Mouse (Mus musculus) limb, embryonic 13.5 days (tissue): ENCODE measurements at regions not wholly inside any gene's neighbourhood (a gene's known extent, or its start where the extent isn't known, plus 50 kb on each side); places are given as distances from the start of the nearest gene placed in this dataset.

Source experiments
- ATAC-seq: fragments of 200-750 bp; cut with Nextera tagmentation; 2 replicates; pipeline ENCODE4 v1.8.0; 2017; ENCODE audit warnings: low read depth, moderate number of reproducible peaks, moderate TSS enrichment; ENCODE audit not compliant: low FRiP score
- H3K27ac ChIP-seq: fragments of 300-500 bp; sonication (generic); 2 replicates; pipeline ENCODE4 v1.5.1; 2015; ENCODE audit warnings: inconsistent platforms, mild to moderate bottlenecking, moderate library complexity
- H3K27me3 ChIP-seq: fragments of 300-500 bp; sonication (generic); 2 replicates; pipeline ENCODE4 v1.6.1; 2015; ENCODE audit warnings: mild to moderate bottlenecking, inconsistent platforms
- H3K36me3 ChIP-seq: fragments of 300-500 bp; sonication (generic); 2 replicates; pipeline ENCODE4 v1.6.1; 2015; ENCODE audit warnings: inconsistent platforms, mild to moderate bottlenecking, moderate library complexity
- H3K4me1 ChIP-seq: fragments of 300-500 bp; sonication (generic); 2 replicates; pipeline ENCODE4 v1.6.1; 2015; ENCODE audit warnings: inconsistent platforms
- H3K4me2 ChIP-seq: fragments of 300-500 bp; sonication (generic); replicated peaks from 2 replicates; pipeline ENCODE4 v1.6.1; 2015; ENCODE audit warnings: inconsistent platforms, mild to moderate bottlenecking, moderate library complexity
- H3K4me3 ChIP-seq: fragments of 300-500 bp; sonication (generic); 2 replicates; pipeline ENCODE4 v1.5.1; 2015; ENCODE audit warnings: moderate library complexity, mild to moderate bottlenecking, inconsistent platforms
- H3K9ac ChIP-seq: fragments of 300-500 bp; sonication (generic); 2 replicates; pipeline ENCODE4 v1.6.1; 2015; ENCODE audit warnings: mild to moderate bottlenecking, inconsistent platforms
- H3K9me3 ChIP-seq: fragments of 300-500 bp; sonication (generic); 2 replicates; pipeline ENCODE4 v1.6.1; 2016; ENCODE audit warnings: inconsistent platforms
- WGBS: fragments of 180-500 bp; shearing (Covaris S2); methylation state at CpG from one replicate; pipeline ENCODE4 v1.1.7; 2015; 5-methylcytosine and 5-hydroxymethylcytosine counted together

DNA sequence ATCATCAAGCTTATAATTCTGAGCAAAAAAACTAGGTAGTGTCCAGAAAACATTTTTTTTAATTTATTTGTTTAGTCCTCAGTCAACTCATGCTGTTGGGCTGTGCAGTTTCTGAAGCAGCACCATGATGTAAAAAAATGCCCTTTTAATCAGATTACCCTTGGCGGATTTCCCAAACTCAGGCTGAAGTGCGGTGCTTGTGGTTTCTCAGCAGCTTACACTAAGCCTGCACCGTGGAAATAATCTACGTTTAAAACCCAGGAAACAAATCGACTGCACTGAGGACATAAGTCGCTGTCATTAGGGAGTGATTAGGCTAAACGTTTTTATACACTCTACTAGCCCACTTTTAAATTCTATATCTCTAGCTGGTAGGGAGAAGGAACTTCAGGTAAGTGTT, 623.4 kb upstream of the Cypt12 start:
- Histone ChIP-seq H3K4me2 (no peak overlapping the region), H3K9me3 (no peaks in the 10 kb centered on the region), H3K27ac (no peak overlapping the region), H3K4me1 (no peaks in the 10 kb centered on the region), H3K27me3 (no peaks in the 10 kb centered on the region), H3K9ac (no peak overlapping the region), H3K36me3 (no peaks in the 10 kb centered on the region), H3K4me3 (no peak overlapping the region)
- ATAC-seq: no peak
- WGBS: 45% methylated on average over 7 of the region's 7 CpGs

DNA sequence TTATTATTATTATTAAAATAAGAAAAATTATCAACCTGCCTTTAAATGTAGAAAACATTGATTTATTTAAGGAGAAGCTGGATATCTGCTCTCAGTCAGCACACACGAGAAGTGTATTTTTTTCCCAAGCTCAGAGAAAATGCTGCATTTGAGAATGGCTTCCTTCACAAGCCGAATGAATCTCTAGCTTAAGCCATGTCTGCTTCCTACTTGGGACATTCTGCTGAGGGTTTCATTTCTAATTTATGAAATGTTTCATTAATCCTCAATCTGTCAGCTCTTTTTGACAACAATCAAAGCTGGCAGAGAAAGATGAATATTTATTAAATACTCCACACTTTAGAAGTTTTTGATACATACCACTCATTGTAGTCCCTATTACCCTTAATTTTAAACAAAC, 622.4 kb upstream of the Cypt12 start:
- Histone ChIP-seq H3K4me3 (no peak overlapping the region), H3K9ac (no peak overlapping the region), H3K27me3 (no peaks in the 10 kb centered on the region), H3K27ac (no peak overlapping the region), H3K4me1 (no peaks in the 10 kb centered on the region), H3K4me2 (no peak overlapping the region), H3K36me3 (no peaks in the 10 kb centered on the region), H3K9me3 (no peaks in the 10 kb centered on the region)
- ATAC-seq: no peak
- WGBS: 84% methylated on average over 2 of the region's 2 CpGs

DNA sequence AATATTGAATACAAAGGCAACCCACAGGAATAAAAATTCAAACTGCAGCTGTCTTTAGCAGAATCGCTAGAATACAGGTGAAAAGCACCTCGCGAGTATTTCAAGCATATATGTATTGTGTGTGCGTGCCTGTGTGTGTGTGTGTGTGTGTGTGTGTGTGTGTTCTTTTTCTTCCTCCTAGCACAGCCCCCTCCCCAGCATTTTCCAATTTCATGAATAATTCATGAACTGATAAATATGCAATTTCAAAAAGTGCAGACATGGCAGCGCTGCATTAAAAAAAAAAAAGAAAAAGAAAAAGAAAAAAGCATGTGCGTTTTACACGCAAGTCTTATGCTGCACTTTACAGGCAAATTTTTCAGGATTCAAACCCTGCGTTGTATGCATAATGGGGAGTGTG, 621.9 kb upstream of the Cypt12 start:
- H3K36me3 ChIP-seq: no peaks in the 10 kb centered on the region
- H3K4me3 ChIP-seq: no peak overlapping the region
- H3K9me3 ChIP-seq: no peaks in the 10 kb centered on the region
- H3K27ac ChIP-seq: no peak overlapping the region
- whole genome bisulfite sequencing: 93% methylated on average over 8 of the region's 8 CpGs
- H3K4me1 ChIP-seq: no peaks in the 10 kb centered on the region
- no peaks in the 10 kb centered on the region for H3K27me3 ChIP-seq
- ATAC-seq: no peak
- H3K4me2 ChIP-seq: no peak overlapping the region
- no peak overlapping the region for H3K9ac ChIP-seq

DNA sequence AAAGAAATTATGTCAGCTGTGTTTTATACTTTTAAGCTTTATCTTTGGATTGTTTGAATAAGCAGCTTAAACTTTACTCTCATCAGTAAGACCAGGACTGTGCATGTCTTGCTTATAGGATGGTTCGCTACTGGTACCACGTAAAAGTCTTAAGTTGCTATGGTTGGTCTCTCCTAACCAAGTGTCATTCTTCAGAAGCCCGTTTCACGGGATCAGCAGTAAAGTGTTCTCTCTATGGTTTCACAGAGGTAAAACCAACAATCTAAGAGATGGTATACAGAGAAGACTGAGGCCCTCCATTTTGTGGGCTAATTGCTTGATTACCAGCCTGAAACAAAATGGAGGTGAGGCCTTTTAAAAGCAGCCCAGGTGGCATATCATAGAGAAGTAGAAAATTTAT, 621.4 kb upstream of the Cypt12 start:
- Histone ChIP-seq H3K36me3 (no peaks in the 10 kb centered on the region), H3K27me3 (no peaks in the 10 kb centered on the region), H3K27ac (no peak overlapping the region), H3K9ac (no peak overlapping the region), H3K4me2 (no peak overlapping the region), H3K4me1 (no peaks in the 10 kb centered on the region), H3K9me3 (no peaks in the 10 kb centered on the region), H3K4me3 (no peak overlapping the region)
- WGBS: 86% methylated on average over 4 of the region's 4 CpGs
- no peak for ATAC-seq

DNA sequence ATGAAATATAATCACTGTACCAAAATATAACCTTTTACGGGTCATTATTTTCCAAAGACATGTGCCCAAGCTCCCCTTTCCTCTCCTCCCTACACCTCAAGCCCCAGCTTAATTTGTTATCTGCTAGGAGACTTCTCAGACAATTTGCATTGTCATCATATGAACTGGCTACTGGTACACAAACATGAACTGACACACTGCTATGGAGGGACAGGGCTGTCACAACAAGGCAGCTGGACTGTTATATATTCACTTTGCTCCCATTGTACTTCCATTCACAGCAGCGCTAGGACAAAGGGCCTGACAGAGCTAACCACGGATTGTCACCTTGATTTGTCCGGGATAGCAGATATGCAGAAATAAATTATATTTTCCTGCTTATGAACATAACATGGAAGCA, 620.5 kb upstream of the Cypt12 start:
- ATAC-seq: no peak
- Histone ChIP-seq H3K9ac (no peak overlapping the region), H3K4me1 (no peaks in the 10 kb centered on the region), H3K27ac (no peak overlapping the region), H3K36me3 (no peaks in the 10 kb centered on the region), H3K27me3 (no peaks in the 10 kb centered on the region), H3K4me3 (no peak overlapping the region), H3K9me3 (no peaks in the 10 kb centered on the region), H3K4me2 (no peak overlapping the region)
- 92% methylated on average over 4 of the region's 4 CpGs for WGBS

DNA sequence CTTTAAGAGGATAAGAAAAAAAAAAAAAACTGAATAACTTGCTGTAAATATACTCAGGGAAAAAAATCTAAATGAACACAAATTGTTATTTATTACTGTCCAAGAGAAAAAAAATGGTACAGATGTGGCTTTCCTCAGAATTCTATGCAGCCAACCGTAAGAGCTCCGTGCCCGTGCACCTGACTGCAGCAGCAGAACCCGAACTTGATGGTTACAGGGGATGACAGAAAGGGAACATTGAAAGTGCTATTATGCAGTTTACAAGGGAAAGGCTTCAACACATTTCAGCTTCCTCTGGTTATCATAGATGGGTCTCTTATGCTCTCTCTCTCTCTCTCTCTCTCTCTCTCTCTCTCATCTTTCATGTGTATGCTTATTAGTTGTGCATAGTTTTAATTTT, 618.8 kb upstream of the Cypt12 start:
- Histone ChIP-seq H3K9me3 (no peaks in the 10 kb centered on the region), H3K27me3 (no peaks in the 10 kb centered on the region), H3K4me3 (no peak overlapping the region), H3K9ac (no peak overlapping the region), H3K4me2 (no peak overlapping the region), H3K27ac (no peak overlapping the region), H3K4me1 (no peaks in the 10 kb centered on the region), H3K36me3 (no peaks in the 10 kb centered on the region)
- WGBS: 81% methylated on average over 4 of the region's 4 CpGs
- ATAC-seq: no peak

DNA sequence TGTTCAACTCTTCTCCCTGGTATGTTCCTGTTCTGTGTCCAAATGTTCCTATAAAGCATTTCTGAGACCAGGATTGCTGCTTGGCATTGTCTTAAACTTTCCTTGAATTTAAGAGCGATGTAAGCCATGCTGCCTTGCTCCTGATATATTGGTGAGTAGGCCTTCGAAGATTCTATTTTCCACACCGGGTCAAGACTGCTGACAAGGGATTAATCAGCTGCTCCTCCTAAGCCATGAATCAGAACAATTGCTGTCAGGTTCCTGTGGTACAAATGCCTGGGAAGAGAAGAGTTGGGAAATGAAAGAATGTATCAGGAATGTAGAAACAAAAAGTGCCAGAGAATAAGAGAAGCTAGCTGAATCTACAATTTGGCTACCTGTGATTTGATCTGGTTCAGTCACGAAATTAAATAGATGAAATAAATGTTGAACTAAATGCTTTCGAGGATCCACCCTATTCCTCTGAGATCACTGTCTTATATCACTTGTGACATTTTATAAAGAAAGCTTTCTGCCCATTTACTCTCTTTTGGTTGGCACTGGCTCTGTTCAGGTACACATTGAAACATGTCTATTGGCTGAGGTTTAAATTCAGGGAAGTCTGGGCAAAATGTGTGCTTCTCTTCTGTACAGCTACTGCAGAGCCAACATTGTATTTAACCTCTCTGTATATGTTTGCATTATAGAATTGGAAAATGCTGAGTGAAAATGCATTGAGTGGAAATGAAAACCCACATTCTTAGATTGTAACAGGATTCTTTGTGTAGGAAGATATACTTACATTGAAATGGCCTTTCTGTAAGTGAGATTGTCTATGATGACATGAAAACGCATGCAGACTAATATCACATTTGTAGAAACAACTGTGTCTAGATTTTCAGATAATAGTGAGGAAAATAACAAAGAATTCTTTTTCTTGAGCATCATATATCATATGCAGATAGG, 617.5 kb upstream of the Cypt12 start:
- no peak overlapping the region for H3K27ac ChIP-seq
- H3K4me1 ChIP-seq: no peaks in the 10 kb centered on the region
- ATAC-seq: no peak
- no peak overlapping the region for H3K4me3 ChIP-seq
- no peak overlapping the region for H3K4me2 ChIP-seq
- no peaks in the 10 kb centered on the region for H3K9me3 ChIP-seq
- whole genome bisulfite sequencing: 78% methylated on average over 6 of the region's 6 CpGs
- H3K27me3 ChIP-seq: no peaks in the 10 kb centered on the region
- no peak overlapping the region for H3K9ac ChIP-seq
- H3K36me3 ChIP-seq: no peaks in the 10 kb centered on the region

DNA sequence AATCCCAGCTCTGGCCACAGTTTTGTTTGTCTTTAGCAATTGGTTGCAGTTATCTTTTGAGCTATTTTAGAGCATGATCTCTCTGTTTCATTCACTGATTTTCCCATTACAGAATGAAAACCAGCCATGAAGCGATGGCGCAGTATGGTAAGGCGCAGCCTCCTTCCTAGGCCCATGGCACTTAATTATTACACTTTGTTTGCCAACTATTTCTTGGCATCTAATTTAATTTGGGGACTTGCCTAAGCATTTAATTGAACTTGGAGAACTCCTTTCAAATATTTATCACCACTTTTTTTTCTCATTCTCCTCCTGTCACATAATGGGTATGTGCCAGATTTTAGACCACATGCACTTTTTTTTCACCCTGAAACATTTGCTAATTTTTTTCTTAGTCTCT, 588.0 kb upstream of the Cypt12 start:
- H3K4me1 ChIP-seq: no peaks in the 10 kb centered on the region
- 87% methylated on average over 3 of the region's 3 CpGs for WGBS
- H3K9ac ChIP-seq: no peak overlapping the region
- H3K4me2 ChIP-seq: no peak overlapping the region
- no peaks in the 10 kb centered on the region for H3K9me3 ChIP-seq
- H3K27me3 ChIP-seq: no peaks in the 10 kb centered on the region
- no peak overlapping the region for H3K4me3 ChIP-seq
- H3K27ac ChIP-seq: no peak overlapping the region
- no peak for ATAC-seq
- no peaks in the 10 kb centered on the region for H3K36me3 ChIP-seq
